Mouse (Mus musculus) MEL (cell line): ENCODE measurements around the gene Dnah3. TPM values are rescaled to one million over a fixed set of nuclear protein-coding genes. Genes with fewer than 3 reads are reported as not detected.

ENCODE experiments used
- DNase-seq: peaks from one replicate; pipeline ENCODE4 v3.0.0; 2011; ENCODE audit warnings: low read depth, low spot score
- H3K27ac ChIP-seq: 2 replicates; pipeline ENCODE4 v1.5.1; 2012; ENCODE audit warnings: low read depth, mild to moderate bottlenecking, control low read depth, low read length, moderate library complexity; ENCODE audit not compliant: control insufficient read depth
- H3K27me3 ChIP-seq, 2 experiments: fragments of 150-350 bp in 1 of 2; sonication (generic) in 1 of 2; 2 replicates each; pipeline ENCODE4 v1.6.1; 2012; ENCODE audit warnings: low read length in 2 of 2, mild to moderate bottlenecking in 2 of 2, improper control_type of control experiment in 1 of 2, moderate library complexity in 1 of 2; ENCODE audit not compliant: insufficient read depth in 2 of 2, control insufficient read depth in 1 of 2
- H3K36me3 ChIP-seq, 2 experiments: 2 replicates each; pipeline ENCODE4 v1.6.1; 2012 to 2014; ENCODE audit warnings: low read length in 2 of 2, improper control_type of control experiment in 1 of 2, inconsistent platforms in 1 of 2, mild to moderate bottlenecking in 1 of 2; ENCODE audit not compliant: insufficient read depth in 2 of 2, control insufficient read depth in 1 of 2
- H3K4me1 ChIP-seq, 2 experiments: fragments of 150-350 bp in 1 of 2; sonication (generic) in 1 of 2; 2 replicates each; pipeline ENCODE4 v1.6.1; 2012; ENCODE audit warnings: low read length in 2 of 2, improper control_type of control experiment in 1 of 2, mild to moderate bottlenecking in 1 of 2; ENCODE audit not compliant: insufficient read depth in 2 of 2, control insufficient read depth in 1 of 2
- H3K4me3 ChIP-seq, 2 experiments: fragments of 150-350 bp in 1 of 2; sonication (generic) in 1 of 2; 2 replicates each; pipeline ENCODE4 v1.5.1; 2012; ENCODE audit warnings: low read depth in 2 of 2, low read length in 2 of 2, mild to moderate bottlenecking in 2 of 2, moderate library complexity in 2 of 2, control low read depth in 1 of 2, improper control_type of control experiment in 1 of 2; ENCODE audit not compliant: control insufficient read depth in 1 of 2, insufficient read depth in 1 of 2
- H3K79me2 ChIP-seq: 2 replicates; pipeline ENCODE4 v1.6.1; 2012; ENCODE audit warnings: mild to moderate bottlenecking, low read length, moderate library complexity; ENCODE audit not compliant: control insufficient read depth, poor library complexity, insufficient read depth
- H3K9ac ChIP-seq: 2 replicates; pipeline ENCODE4 v1.6.1; 2012; ENCODE audit warnings: low read depth, mild to moderate bottlenecking, control low read depth, low read length, moderate library complexity; ENCODE audit not compliant: control insufficient read depth, poor library complexity, severe bottlenecking
- H3K9me3 ChIP-seq: fragments of 150-350 bp; sonication (generic); replicated peaks from 2 replicates; pipeline ENCODE4 v1.6.1; 2012; ENCODE audit warnings: mild to moderate bottlenecking, low read length, improper control_type of control experiment, moderate library complexity; ENCODE audit not compliant: insufficient read depth
- BHLHE40 ChIP-seq: IDR thresholded peaks from 2 replicates; pipeline ENCODE4 v1.6.1; 2012; ENCODE audit warnings: low read depth, mild to moderate bottlenecking, inconsistent platforms, low read length, improper control_type of control experiment, borderline replicate concordance
- CHD1 ChIP-seq: IDR thresholded peaks from 2 replicates; pipeline ENCODE4 v1.6.1; 2012; ENCODE audit warnings: low read depth, mild to moderate bottlenecking, inconsistent platforms, low read length, improper control_type of control experiment
- CTCF ChIP-seq, 3 experiments: IDR thresholded peaks in 2 of 3; conservative IDR thresholded peaks in 1 of 3; 2 replicates each; pipeline ENCODE4 v1.5.1; 2011 to 2012; ENCODE audit warnings: low read length in 3 of 3, low read depth in 2 of 3, mild to moderate bottlenecking in 2 of 3, improper control_type of control experiment in 1 of 3, inconsistent platforms in 1 of 3, mixed read lengths in 1 of 3, moderate library complexity in 1 of 3; ENCODE audit not compliant: control insufficient read depth in 1 of 3, insufficient read depth in 1 of 3, poor library complexity in 1 of 3, severe bottlenecking in 1 of 3
- ELF1 ChIP-seq: IDR thresholded peaks from 2 replicates; pipeline ENCODE4 v1.6.1; 2014; ENCODE audit warnings: low read depth, mild to moderate bottlenecking, inconsistent platforms, low read length, improper control_type of control experiment, moderate library complexity
- EP300 ChIP-seq, 2 experiments: IDR thresholded peaks; 2 replicates each; pipeline ENCODE4 v1.6.1; 2011; ENCODE audit warnings: improper control_type of control experiment in 2 of 2, low read length in 2 of 2, low read depth in 1 of 2, mild to moderate bottlenecking in 1 of 2
- ETS1 ChIP-seq: IDR thresholded peaks from 2 replicates; pipeline ENCODE4 v1.6.1; 2012; ENCODE audit warnings: low read depth, mild to moderate bottlenecking, inconsistent platforms, low read length, improper control_type of control experiment, moderate library complexity
- GABPA ChIP-seq: IDR thresholded peaks from 2 replicates; pipeline ENCODE4 v1.6.1; 2012; ENCODE audit warnings: low read depth, mild to moderate bottlenecking, inconsistent platforms, low read length, improper control_type of control experiment, moderate library complexity
- KAT2A ChIP-seq: conservative IDR thresholded peaks from 2 replicates; pipeline ENCODE4 v1.6.1; 2012; ENCODE audit warnings: low read depth, low read length, improper control_type of control experiment, inconsistent platforms
- MYB ChIP-seq: IDR thresholded peaks from 2 replicates; pipeline ENCODE4 v1.6.1; 2011; ENCODE audit warnings: mild to moderate bottlenecking, low read depth, low read length, improper control_type of control experiment
- NELFE ChIP-seq: IDR thresholded peaks from 2 replicates; pipeline ENCODE4 v1.6.1; 2011; ENCODE audit warnings: low read depth, low read length, improper control_type of control experiment
- POLR2A ChIP-seq, 2 experiments: IDR thresholded peaks; 2 replicates each; pipeline ENCODE4 v1.6.1; 2011 to 2012; ENCODE audit warnings: low read length in 2 of 2, mild to moderate bottlenecking in 2 of 2, control low read depth in 1 of 2, improper control_type of control experiment in 1 of 2, low read depth in 1 of 2, moderate library complexity in 1 of 2; ENCODE audit not compliant: control insufficient read depth in 1 of 2, insufficient read depth in 1 of 2, poor library complexity in 1 of 2
- TBP ChIP-seq: IDR thresholded peaks from 2 replicates; pipeline ENCODE4 v1.8.0; 2011; ENCODE audit warnings: low read depth, low read length, improper control_type of control experiment
- USF2 ChIP-seq, 2 experiments: IDR thresholded peaks; 2 replicates each; pipeline ENCODE4 v1.6.1; 2011 to 2012; ENCODE audit warnings: improper control_type of control experiment in 2 of 2, low read length in 2 of 2, borderline replicate concordance in 1 of 2, inconsistent platforms in 1 of 2, low read depth in 1 of 2, mild to moderate bottlenecking in 1 of 2; ENCODE audit not compliant: insufficient read depth in 1 of 2
- ZC3H11A ChIP-seq: IDR thresholded peaks from 2 replicates; pipeline ENCODE4 v1.6.1; 2012; ENCODE audit warnings: low read depth, mild to moderate bottlenecking, inconsistent platforms, low read length, improper control_type of control experiment
- ZKSCAN1 ChIP-seq: IDR thresholded peaks from 2 replicates; pipeline ENCODE4 v1.6.1; 2012; ENCODE audit warnings: low read depth, mild to moderate bottlenecking, inconsistent platforms, low read length, improper control_type of control experiment, moderate library complexity
- polyA plus RNA-seq, 2 experiments: library from polyadenylated mRNA; stranded (reverse) in 1 of 2; unstranded in 1 of 2; fragments of >175 nt in 1 of 2; fragments of >200 nt in 1 of 2; gene quantifications; 2 replicates each; pipeline versions ENCODE4 v1.2.1 to v1.2.4; 2012; ENCODE audit warnings: low replicate concordance in 2 of 2, low read depth in 1 of 2; ENCODE audit not compliant: insufficient read length in 2 of 2, insufficient read depth in 1 of 2, missing spikeins in 1 of 2
- total RNA-seq: library from RNA; depleted of rRNA; stranded (reverse); fragments of 300-350 nt; gene quantifications from 2 replicates; pipeline ENCODE4 v1.2.3, GENCODE M21; 2012

Gene Dnah3
- total and polyA plus RNA-seq, 3 experiments = not detected

DNA sequence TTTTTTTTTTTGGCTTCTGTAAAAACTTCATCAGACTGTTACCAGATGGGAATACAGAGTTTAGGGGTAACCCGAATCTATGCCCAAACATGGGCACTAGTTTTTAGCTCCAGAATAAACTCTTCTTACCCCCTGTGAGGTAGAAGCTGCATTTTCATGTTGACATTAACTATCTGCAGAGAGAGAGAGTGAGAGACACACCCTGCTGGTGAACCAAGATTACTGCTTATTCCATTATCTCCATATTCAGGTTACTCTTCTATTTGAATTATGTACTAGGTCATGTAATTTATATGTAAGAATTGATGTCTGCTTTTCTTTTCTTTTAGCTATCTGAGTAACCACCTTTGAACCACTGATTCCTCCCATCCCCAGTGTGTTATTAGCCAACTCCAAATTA is 31.0 kb downstream of the Dnah3 start:
- no peaks in the 10 kb centered on the region for H3K79me2 ChIP-seq
- no peak overlapping the region for H3K9ac ChIP-seq
- H3K4me1 ChIP-seq = no peaks in the 10 kb centered on the region
- H3K4me3 ChIP-seq = no peak overlapping the region
- no peak overlapping the region for H3K27ac ChIP-seq
- DNase-seq = no peak
- H3K9me3 ChIP-seq = no peaks in the 10 kb centered on the region
- no peak for TF ChIP-seq TBP
- peak in 1 of 3 experiments; percentile 2; a peak in 1 of 6 replicates for TF ChIP-seq CTCF (IDR thresholded peaks at IDR 0.05 in 2 of 3, conservative IDR thresholded peaks at IDR 0.05 in 1 of 3; ENCODE audit: control insufficient read depth in 1 of 3, insufficient read depth in 1 of 3, low read depth in 2 of 3, low read length in 3 of 3, poor library complexity in 1 of 3, severe bottlenecking in 1 of 3)
- H3K36me3 ChIP-seq = no peaks in the 10 kb centered on the region
- H3K27me3 ChIP-seq = no peaks in the 10 kb centered on the region

- no peaks in the 10 kb centered on the region for H3K4me1 ChIP-seq
- no peaks in the 10 kb centered on the region for H3K27me3 ChIP-seq
- H3K79me2 ChIP-seq = no peaks in the 10 kb centered on the region
- DNase-seq = no peak
- H3K36me3 ChIP-seq = no peaks in the 10 kb centered on the region
- no peak for TF ChIP-seq GABPA
- TF ChIP-seq KAT2A = no peak
- TF ChIP-seq CHD1 = no peak
- TF ChIP-seq ZKSCAN1 = no peak
- no peak for TF ChIP-seq ELF1
- TF ChIP-seq BHLHE40 = no peak
- TF ChIP-seq MYB = no peak
- no peak for TF ChIP-seq USF2 (IDR thresholded peaks at IDR 0.05; ENCODE audit: borderline replicate concordance in 1 of 2, insufficient read depth in 1 of 2, low read depth in 1 of 2, low read length in 2 of 2)
- TF ChIP-seq ZC3H11A = no peak
- TF ChIP-seq TBP = no peak
- no peak for TF ChIP-seq ETS1
- no peak for TF ChIP-seq EP300 (IDR thresholded peaks at IDR 0.05; ENCODE audit: low read depth in 1 of 2, low read length in 2 of 2)
- TF ChIP-seq NELFE = no peak
- H3K4me3 ChIP-seq = no peak overlapping the region
- H3K27ac ChIP-seq = no peak overlapping the region
- no peak overlapping the region for H3K9ac ChIP-seq
- no peaks in the 10 kb centered on the region for H3K9me3 ChIP-seq
These were observed 39.6 kb downstream of the Dnah3 start for GRCm38 (mm10) chr7:120055479-120055878.

- no peak overlapping the region for H3K9ac ChIP-seq
- H3K36me3 ChIP-seq = no peaks in the 10 kb centered on the region
- H3K79me2 ChIP-seq = no peaks in the 10 kb centered on the region
- TF ChIP-seq POLR2A (IDR thresholded peaks at IDR 0.05; ENCODE audit: control insufficient read depth in 1 of 2, insufficient read depth in 1 of 2, low read depth in 1 of 2, low read length in 2 of 2, poor library complexity in 1 of 2) = no peak
- DNase-seq = no peak
- H3K9me3 ChIP-seq = no peaks in the 10 kb centered on the region
- H3K27ac ChIP-seq = no peak overlapping the region
- H3K4me1 ChIP-seq = no peaks in the 10 kb centered on the region
- H3K4me3 ChIP-seq = no peak overlapping the region
- no peaks in the 10 kb centered on the region for H3K27me3 ChIP-seq
These were observed 41.1 kb downstream of the Dnah3 start for GRCm38 (mm10) chr7:120054016-120054415.
